Mouse (Mus musculus) frontal cortex, postnatal 10 days (tissue): ENCODE measurements around the gene Gm10413.
"Not testable (repeated sequence)": the region's sequence is repeated elsewhere in the genome, so short reads cannot be mapped to it uniquely, and the experiment has no call there.

Experiments used
- DNase-seq, 2 experiments: peaks; one replicate each; pipeline ENCODE4 v3.0.0; 2022; ENCODE audit warnings: low spot score in 2 of 2, mixed read lengths in 1 of 2

Gm10413 gene

GRCm38 (mm10) chr14:3394793-3395192 is at the start of gene Gm10413:
TSS of gene Gm10413 (plus strand) at chr14:3395093.
- not testable (repeated sequence) for DNase-seq

GRCm38 (mm10) chr14:3412314-3412713 is 17.4 kb downstream of the Gm10413 start, which contains the start of gene Gm10409:
TSS of gene Gm10409 (plus strand) at chr14:3412614.
- not testable (repeated sequence) for DNase-seq

GRCm38 (mm10) chr14:3427803-3428202 is 32.9 kb downstream of the Gm10413 start, which contains the start of gene Gm3005:
TSS of gene Gm3005 (plus strand) at chr14:3428103.
- not testable (repeated sequence) for DNase-seq

DNA sequence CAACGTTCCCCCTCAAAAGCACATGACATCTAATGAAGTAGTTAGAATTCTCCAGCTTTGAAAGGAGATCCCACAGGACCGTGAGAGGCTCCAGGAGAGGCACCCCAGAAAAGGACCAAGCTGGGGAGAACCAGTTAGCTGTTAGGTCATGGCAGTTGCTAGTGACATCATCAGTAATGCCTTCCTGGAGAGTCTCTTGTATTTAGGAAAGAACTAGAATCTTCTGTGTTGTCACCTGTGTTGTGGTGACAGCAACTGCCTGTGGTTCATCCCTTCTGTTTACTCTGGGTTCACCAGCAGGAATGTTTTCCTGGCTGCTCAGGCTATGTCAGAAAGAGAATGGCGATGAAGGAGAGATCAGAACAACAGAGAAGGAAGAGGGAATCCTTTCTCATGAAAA is 54.2 kb downstream of the Gm10413 start, which contains the start of gene Gm10408:
TSS of gene Gm10408 (plus strand) at position 301 of the 400 bp plus-strand sequence.
- not testable (repeated sequence) for DNase-seq
